Mouse (Mus musculus) lung, embryonic 14.5 days (tissue): Measurements from ENCODE around the gene Cygb. TPM values are rescaled to one million over a fixed set of nuclear protein-coding genes. Genes with fewer than 3 reads are reported as not detected.
"Not testable (repeated sequence)": the region's sequence is repeated elsewhere in the genome, so short reads cannot be mapped to it uniquely, and the experiment has no call there.

Experiments used
- ATAC-seq: fragments of 200-750 bp; cut with Nextera tagmentation; 2 replicates; pipeline ENCODE4 v1.8.0; 2017; ENCODE audit warnings: mild to moderate bottlenecking, moderate TSS enrichment, moderate library complexity; ENCODE audit not compliant: insufficient read depth
- DNase-seq: peaks from one replicate; pipeline ENCODE4 v3.0.0-alpha.2; 2015
- H3K27ac ChIP-seq: fragments of 300-500 bp; sonication (generic); 2 replicates; pipeline ENCODE4 v1.5.1; 2014; ENCODE audit warnings: low read depth, mild to moderate bottlenecking, moderate library complexity
- H3K27me3 ChIP-seq: fragments of 300-500 bp; sonication (generic); 2 replicates; pipeline ENCODE4 v1.6.1; 2014; ENCODE audit warnings: low read length, control low read depth; ENCODE audit not compliant: insufficient read depth
- H3K36me3 ChIP-seq: fragments of 300-500 bp; sonication (generic); 2 replicates; pipeline ENCODE4 v1.6.1; 2014; ENCODE audit warnings: control low read depth; ENCODE audit not compliant: insufficient read depth
- H3K4me1 ChIP-seq: fragments of 300-500 bp; sonication (generic); 2 replicates; pipeline ENCODE4 v1.6.1; 2014; ENCODE audit warnings: antibody characterized with exemption, control low read depth; ENCODE audit not compliant: insufficient read depth
- H3K4me2 ChIP-seq: fragments of 300-500 bp; sonication (generic); 2 replicates; pipeline ENCODE4 v1.6.1; 2014; ENCODE audit warnings: mild to moderate bottlenecking
- H3K4me3 ChIP-seq: fragments of 300-500 bp; sonication (generic); 2 replicates; pipeline ENCODE4 v1.5.1; 2014; ENCODE audit warnings: low read depth, low read length
- H3K9ac ChIP-seq: fragments of 300-500 bp; sonication (generic); 2 replicates; pipeline ENCODE4 v1.6.1; 2014
- H3K9me3 ChIP-seq: fragments of 300-500 bp; sonication (generic); 2 replicates; pipeline ENCODE4 v1.6.1; 2016; ENCODE audit warnings: low read depth, low read length, control low read depth
- CTCF ChIP-seq: IDR thresholded peaks from 2 replicates; pipeline ENCODE4 v1.5.1; 2016; ENCODE audit warnings: antibody characterized with exemption, low read depth
- WGBS: fragments of 180-500 bp; shearing (Covaris S2); extraction: QIAGEN DNeasy Blood & Tissue Kit; methylation state at CpG from one replicate; pipeline ENCODE4 v1.1.7; 2014; 5-methylcytosine and 5-hydroxymethylcytosine counted together
- polyA plus RNA-seq: library from polyadenylated mRNA; unstranded; fragments of >200 nt; fragmentation: Nextera tagmentation; extraction: Ambion mirVana; gene quantifications from 2 replicates; pipeline ENCODE4 v1.2.1, GENCODE M21; 2014

Cygb gene
- polyA plus RNA-seq, 1 experiment from 2014 or later: 9.5 TPM

DNA sequence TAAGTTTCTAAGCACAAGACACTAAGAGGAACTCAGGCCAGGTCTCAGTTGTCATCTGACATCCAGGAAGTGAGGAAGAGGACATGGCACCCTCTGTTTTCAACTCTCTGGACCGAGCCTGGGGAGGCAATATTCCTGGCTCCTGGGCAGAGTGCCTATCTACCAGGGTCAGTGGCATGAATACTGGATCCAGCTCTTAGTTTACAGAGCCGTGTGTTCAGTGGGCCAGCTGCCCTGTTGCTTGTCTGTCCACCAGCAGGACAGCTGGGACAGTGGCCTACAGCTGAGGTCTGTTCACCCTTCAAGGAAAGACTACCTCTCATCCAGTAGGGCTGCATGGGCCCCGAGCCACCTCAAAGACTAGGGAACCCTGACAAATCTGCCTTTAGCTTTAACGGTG is 27.0 kb upstream of the Cygb start:
- no peaks in the 10 kb centered on the region for H3K27me3 ChIP-seq
- no peak overlapping the region for H3K27ac ChIP-seq
- H3K4me2 ChIP-seq: no peak overlapping the region
- 71% methylated on average over 4 of the region's 4 CpGs for WGBS
- ATAC-seq: no peak
- H3K9ac ChIP-seq: no peak overlapping the region
- peaks cover 45% of the 10 kb centered on the region for H3K36me3 ChIP-seq
- H3K4me3 ChIP-seq: no peak overlapping the region
- TF ChIP-seq CTCF: no peak
- no peaks in the 10 kb centered on the region for H3K4me1 ChIP-seq
- no peak for DNase-seq
- no peaks in the 10 kb centered on the region for H3K9me3 ChIP-seq

DNA sequence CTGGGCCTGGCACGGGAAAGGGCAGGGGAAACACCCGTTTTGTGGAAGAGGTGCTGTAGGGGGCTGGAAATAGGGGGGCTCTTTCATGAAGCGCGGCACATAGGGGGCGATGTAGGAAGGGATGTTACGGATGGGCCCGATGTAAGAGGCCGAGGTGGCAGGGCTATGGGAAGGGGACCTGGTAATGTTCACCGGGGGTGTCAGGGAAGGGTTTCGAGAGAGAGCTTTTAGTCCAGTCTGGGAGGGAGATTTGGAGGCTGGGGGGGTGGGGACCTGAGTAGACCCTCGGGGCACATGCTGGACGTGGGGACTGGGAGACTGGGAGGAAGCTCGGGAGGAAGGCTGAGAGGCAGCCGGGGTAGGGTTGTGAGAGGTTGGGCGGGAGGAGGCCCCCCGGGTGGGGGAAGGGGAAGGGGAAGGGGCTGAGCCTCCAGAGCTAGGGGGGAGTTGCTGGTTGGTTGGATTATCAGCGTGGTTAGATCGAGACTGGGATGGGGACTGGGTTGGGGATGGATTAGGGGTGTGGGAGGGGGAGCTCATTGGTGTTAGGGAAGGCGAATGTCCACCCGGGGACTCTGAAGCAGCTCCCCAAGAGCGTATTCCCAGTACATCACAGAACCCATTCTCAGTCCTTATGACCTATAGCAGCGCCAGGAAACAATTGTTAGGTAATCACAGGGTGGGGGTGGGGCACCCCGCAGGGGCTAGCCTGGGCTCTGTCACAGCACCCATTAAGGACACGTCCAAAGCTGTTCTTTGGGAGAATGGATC is 26.4 kb upstream of the Cygb start:
- H3K27ac ChIP-seq: no peak overlapping the region
- no peaks in the 10 kb centered on the region for H3K9me3 ChIP-seq
- peaks cover 48% of the 10 kb centered on the region for H3K36me3 ChIP-seq
- no peaks in the 10 kb centered on the region for H3K4me1 ChIP-seq
- no peak overlapping the region for H3K9ac ChIP-seq
- no peaks in the 10 kb centered on the region for H3K27me3 ChIP-seq
- H3K4me2 ChIP-seq: no peak overlapping the region
- no peak for DNase-seq
- 71% methylated on average over 24 of the region's 24 CpGs for WGBS
- ATAC-seq: no peak
- TF ChIP-seq CTCF: no peak
- no peak overlapping the region for H3K4me3 ChIP-seq

DNA sequence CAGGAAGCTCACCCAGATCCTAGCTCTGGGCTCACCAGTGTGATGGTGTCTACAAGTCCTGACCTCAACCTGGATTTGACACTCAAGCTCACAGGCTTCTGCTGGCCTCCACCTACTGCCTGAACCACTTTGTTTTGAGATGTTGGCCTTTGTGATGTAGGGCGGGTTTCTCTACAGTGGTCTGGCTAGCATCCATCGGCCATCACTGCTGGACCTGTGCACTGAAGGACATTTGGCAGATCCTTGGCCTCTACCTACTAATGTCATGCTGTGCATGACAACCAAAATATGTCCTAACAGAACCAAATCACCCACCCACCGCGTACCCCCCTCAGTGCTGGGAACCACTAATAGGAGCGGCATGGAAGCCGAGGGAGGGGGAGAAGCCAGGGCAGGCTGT is 25.0 kb upstream of the Cygb start:
- Histone ChIP-seq H3K36me3 (peaks cover 59% of the 10 kb centered on the region), H3K4me1 (no peaks in the 10 kb centered on the region)
- WGBS: 86% methylated on average over 6 of the region's 6 CpGs

DNA sequence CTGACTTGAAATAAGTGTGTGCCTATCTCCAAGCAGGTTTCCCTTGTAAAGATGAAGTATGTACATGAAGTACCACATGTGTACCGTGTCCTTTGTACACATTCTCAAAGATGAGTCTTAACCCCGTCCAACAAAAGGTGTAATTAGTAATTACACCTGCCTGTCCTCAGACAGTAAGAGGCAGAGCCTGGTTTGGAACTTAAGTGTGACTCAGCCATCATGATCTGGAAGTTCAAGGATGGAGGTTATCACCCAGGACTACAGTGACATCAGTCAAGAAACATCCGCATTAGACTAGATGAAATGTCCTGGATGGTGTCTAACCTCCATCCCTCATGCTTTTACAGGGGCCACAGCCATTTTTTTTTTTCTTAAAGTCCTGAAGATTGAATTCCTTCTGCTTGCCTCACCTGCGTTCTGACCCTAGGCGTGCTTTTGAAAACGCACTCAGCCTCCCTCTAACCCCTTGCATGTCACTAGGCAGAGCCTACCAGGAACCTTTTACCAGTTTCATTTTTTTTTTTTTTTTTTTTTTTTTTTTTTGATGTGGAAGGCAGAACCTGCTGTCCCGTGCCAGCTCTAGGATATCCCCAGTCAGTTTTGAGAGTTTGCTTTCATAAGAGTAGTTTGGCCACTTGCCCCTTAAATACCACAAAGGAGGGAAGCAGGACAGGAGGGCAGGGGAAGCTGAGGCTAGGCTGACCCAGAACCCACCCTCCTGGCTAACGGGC is 23.8 kb upstream of the Cygb start:
- Histone ChIP-seq H3K36me3 (peaks cover 67% of the 10 kb centered on the region), H3K4me1 (0 out of 2 replicates have a peak, but pooled peaks cover 2% of the 10 kb centered on the region), H3K9ac (no peak overlapping the region), H3K27ac (no peak overlapping the region), H3K9me3 (no peaks in the 10 kb centered on the region), H3K4me2 (no peak overlapping the region), H3K4me3 (no peak overlapping the region), H3K27me3 (no peaks in the 10 kb centered on the region)
- WGBS: 71% methylated on average over 8 of the region's 8 CpGs
- no peak for ATAC-seq
- no peak for TF ChIP-seq CTCF
- DNase-seq: no peak

More for the DNA sequence above, 25.0 kb upstream of the Cygb start:
- H3K4me3 ChIP-seq: no peak overlapping the region
- no peak for DNase-seq
- no peak for TF ChIP-seq CTCF
- no peaks in the 10 kb centered on the region for H3K27me3 ChIP-seq
- H3K9me3 ChIP-seq: no peaks in the 10 kb centered on the region
- no peak overlapping the region for H3K9ac ChIP-seq
- no peak for ATAC-seq
- H3K4me2 ChIP-seq: no peak overlapping the region
- no peak overlapping the region for H3K27ac ChIP-seq

DNA sequence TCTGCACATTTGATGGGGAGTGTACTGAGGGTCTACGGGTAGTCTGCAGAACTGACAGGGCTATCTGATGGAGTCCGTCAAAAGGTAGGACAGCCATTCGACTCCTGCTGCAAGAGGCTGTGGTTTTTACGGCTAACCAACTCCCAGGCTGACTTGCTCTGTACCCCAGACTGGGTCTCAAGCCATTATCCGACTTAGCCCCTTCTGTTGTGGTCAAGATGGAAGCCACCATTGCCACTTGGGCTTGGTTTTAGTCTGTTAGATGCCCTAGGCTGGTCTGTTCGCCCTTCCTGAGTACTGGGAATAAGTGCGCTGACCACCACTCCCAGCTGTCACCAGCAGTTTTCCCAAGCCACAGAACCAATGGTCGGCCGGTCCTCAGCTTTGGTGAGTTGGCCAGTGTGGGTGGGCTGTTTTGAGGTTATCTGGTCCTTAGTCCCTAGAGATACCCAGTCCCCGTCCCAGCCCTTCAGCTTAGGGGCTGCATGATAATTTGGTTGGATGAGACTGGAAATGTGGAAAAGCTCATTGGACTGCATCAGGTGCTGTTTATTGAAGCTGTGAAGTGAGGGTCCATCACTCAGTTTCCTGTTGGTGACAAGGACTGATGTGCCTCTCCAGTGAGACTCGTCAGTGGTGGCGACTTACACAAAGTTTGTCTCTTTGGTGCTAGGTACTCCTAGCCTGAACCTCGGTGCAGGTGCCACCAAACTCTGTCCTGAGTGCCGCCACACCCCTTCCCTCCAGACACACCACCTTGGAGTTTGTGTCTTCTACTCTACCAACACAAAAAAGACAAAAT is 22.3 kb upstream of the Cygb start:
- Histone ChIP-seq H3K9me3 (no peaks in the 10 kb centered on the region), H3K27me3 (no peaks in the 10 kb centered on the region), H3K4me3 (no peak overlapping the region), H3K4me1 (0 out of 2 replicates have a peak, but pooled peaks cover 4% of the 10 kb centered on the region), H3K9ac (no peak overlapping the region), H3K4me2 (no peak overlapping the region), H3K27ac (no peak overlapping the region), H3K36me3 (peaks cover 71% of the 10 kb centered on the region)
- no peak for TF ChIP-seq CTCF
- no peak for ATAC-seq
- 80% methylated on average over 14 of the region's 14 CpGs for WGBS
- no peak for DNase-seq

DNA sequence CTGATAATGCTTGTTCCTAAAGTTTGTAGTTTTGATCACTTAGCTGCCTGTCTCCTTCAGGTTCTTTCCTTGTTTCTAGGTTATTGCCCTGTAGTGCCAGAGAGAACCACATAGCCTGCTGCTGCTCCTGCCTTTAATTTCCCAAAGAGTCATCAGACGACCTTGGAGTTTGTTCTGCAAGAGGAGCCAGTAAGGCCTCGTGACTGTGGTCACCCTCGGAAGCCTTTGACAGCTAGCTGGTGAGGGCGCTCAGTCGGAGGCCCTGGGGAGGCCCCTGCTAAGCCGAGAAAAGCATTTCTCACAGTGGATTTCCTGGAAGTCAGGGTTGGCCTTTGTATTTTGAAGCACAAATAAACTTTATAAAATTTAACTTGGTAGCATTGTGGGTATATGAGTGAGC is 21.3 kb upstream of the Cygb start:
- H3K4me2 ChIP-seq, H3K27ac ChIP-seq, H3K4me1 ChIP-seq, H3K27me3 ChIP-seq, H3K9me3 ChIP-seq, DNase-seq, H3K9ac ChIP-seq, H3K4me3 ChIP-seq, ATAC-seq: not testable (repeated sequence)
- peaks cover 66% of the 10 kb centered on the region for H3K36me3 ChIP-seq
- WGBS: 68% methylated on average over 6 of the region's 6 CpGs
